Mouse (Mus musculus) testis, postnatal 14 days (tissue): Measurements from ENCODE around the gene Lrit3.
"Not testable (repeated sequence)": the region's sequence is repeated elsewhere in the genome, so short reads cannot be mapped to it uniquely, and the experiment has no call there.

Experiments used
- DNase-seq: peaks from one replicate; pipeline ENCODE4 v3.0.0; 2021; ENCODE audit warnings: low spot score

Gene Lrit3

GRCm38 (mm10) chr3:129771210-129771609 lies 32.6 kb downstream of the Lrit3 start:
- DNase-seq, result no peak

GRCm38 (mm10) chr3:129766971-129767794 lies 36.6 kb downstream of the Lrit3 start:
- no peak for DNase-seq

GRCm38 (mm10) chr3:129766106-129766505 lies 37.7 kb downstream of the Lrit3 start:
- no peak for DNase-seq

- DNase-seq, result not testable (repeated sequence)
Measured at GRCm38 (mm10) chr3:129757599-129757998, 46.2 kb downstream of the Lrit3 start.

GRCm38 (mm10) chr3:129754650-129755604 lies 48.9 kb downstream of the Lrit3 start, which contains the start of gene Egf:
Gene Egf, minus strand, starts transcription at chr3:129755316.
- no peak for DNase-seq

- DNase-seq, result peak; percentile 45
Measured at GRCm38 (mm10) chr3:129744803-129745202, 59.0 kb downstream of the Lrit3 start.

GRCm38 (mm10) chr3:129742781-129743180 lies 61.0 kb downstream of the Lrit3 start:
- no peak for DNase-seq

- no peak for DNase-seq
Measured at GRCm38 (mm10) chr3:129738291-129739183, 65.3 kb downstream of the Lrit3 start.
